Mouse (Mus musculus) lung, adult 2 months (tissue): ENCODE results near the gene Spib.

Experiments used
- CTCF ChIP-seq: fragments of 200-500 bp; IDR thresholded peaks from 2 replicates; pipeline ENCODE4 v1.5.1; 2011; ENCODE audit warnings: mild to moderate bottlenecking, low read length, control low read depth; ENCODE audit not compliant: insufficient read depth
- POLR2A ChIP-seq: fragments of 200-500 bp; IDR thresholded peaks from 2 replicates; pipeline ENCODE4 v1.6.1; 2011; ENCODE audit warnings: low read depth, mild to moderate bottlenecking, control low read depth, low read length, borderline replicate concordance; ENCODE audit errors: extremely low read depth

- TF ChIP-seq CTCF = no peak
- TF ChIP-seq POLR2A = no peak
Measured at GRCm38 (mm10) chr7:44543071-44543470, 11.2 kb upstream of the Spib start.
